Mouse (Mus musculus) intestine, embryonic 14.5 days (tissue): ENCODE data around the gene Pcbd2. TPM values are rescaled to one million over a fixed set of nuclear protein-coding genes. Genes with fewer than 3 reads are reported as not detected.

Experiments used
- ATAC-seq: fragments of 200-750 bp; cut with Nextera tagmentation; replicated peaks from 2 replicates; pipeline ENCODE4 v1.8.0; 2017; ENCODE audit warnings: low read depth, moderate number of reproducible peaks, moderate TSS enrichment, moderate library complexity; ENCODE audit not compliant: low FRiP score, low TSS enrichment
- DNase-seq: peaks from one replicate; pipeline ENCODE4 v3.0.0-alpha.2; 2018; ENCODE audit warnings: low spot score
- H3K27ac ChIP-seq: fragments of 300-500 bp; sonication (generic); 2 replicates; pipeline ENCODE4 v1.5.1; 2014; ENCODE audit warnings: low read depth, mild to moderate bottlenecking, control low read depth
- H3K27me3 ChIP-seq: fragments of 300-500 bp; sonication (generic); replicated peaks from 2 replicates; pipeline ENCODE4 v1.6.1; 2014; ENCODE audit warnings: low read length, control low read depth; ENCODE audit not compliant: control insufficient read depth, insufficient read depth
- H3K36me3 ChIP-seq: fragments of 300-500 bp; sonication (generic); 2 replicates; pipeline ENCODE4 v1.6.1; 2014; ENCODE audit warnings: low read length, control low read depth; ENCODE audit not compliant: control insufficient read depth, insufficient read depth
- H3K4me1 ChIP-seq: fragments of 300-500 bp; sonication (generic); replicated peaks from 2 replicates; pipeline ENCODE4 v1.6.1; 2014; ENCODE audit warnings: low read length, control low read depth, mixed read lengths; ENCODE audit not compliant: control insufficient read depth, insufficient read depth
- H3K4me2 ChIP-seq: fragments of 300-500 bp; sonication (generic); 2 replicates; pipeline ENCODE4 v1.6.1; 2014; ENCODE audit warnings: low read length
- H3K4me3 ChIP-seq: fragments of 300-500 bp; sonication (generic); 2 replicates; pipeline ENCODE4 v1.5.1; 2014; ENCODE audit warnings: low read depth, low read length, control low read depth, mixed read lengths
- H3K9ac ChIP-seq: fragments of 300-500 bp; sonication (generic); 2 replicates; pipeline ENCODE4 v1.6.1; 2014; ENCODE audit warnings: mild to moderate bottlenecking, low read length
- H3K9me3 ChIP-seq: fragments of 300-500 bp; sonication (generic); 2 replicates; pipeline ENCODE4 v1.6.1; 2016; ENCODE audit warnings: low read length, control low read depth; ENCODE audit not compliant: control insufficient read depth
- whole genome bisulfite sequencing: fragments of 180-500 bp; shearing (Covaris S2); extraction: QIAGEN DNeasy Blood & Tissue Kit; methylation state at CpG from one replicate; pipeline ENCODE4 v1.1.7; 2014; 5-methylcytosine and 5-hydroxymethylcytosine counted together
- polyA plus RNA-seq: library from polyadenylated mRNA; unstranded; fragments of >200 nt; fragmentation: Nextera tagmentation; extraction: Ambion mirVana; gene quantifications from 2 replicates; pipeline ENCODE4 v1.2.1, GENCODE M21; 2014

The Pcbd2 gene
- polyA plus RNA-seq, 1 experiment from 2014 or later = 60.1 TPM

GRCm38 (mm10) chr13:55756789-55757188 is 29.6 kb downstream of the Pcbd2 start:
- WGBS = 26% methylated on average over 8 of the region's 8 CpGs

GRCm38 (mm10) chr13:55757645-55758044 is 30.5 kb downstream of the Pcbd2 start:
- no peak overlapping the region for H3K27ac ChIP-seq
- H3K9ac ChIP-seq = no peak overlapping the region
- no peak overlapping the region for H3K4me2 ChIP-seq
- no peak overlapping the region for H3K4me3 ChIP-seq
- WGBS = 79% methylated on average over 6 of the region's 6 CpGs
- H3K27me3 ChIP-seq = no peaks in the 10 kb centered on the region
- ATAC-seq (no peak), DNase-seq (no peak)
- H3K9me3 ChIP-seq = no peaks in the 10 kb centered on the region
- no peaks in the 10 kb centered on the region for H3K36me3 ChIP-seq
- peaks cover 17% of the 10 kb centered on the region for H3K4me1 ChIP-seq

More at GRCm38 (mm10) chr13:55756789-55757188, 29.6 kb downstream of the Pcbd2 start:
- peak overlapping the region; percentile 41 for H3K4me2 ChIP-seq
- H3K27ac ChIP-seq = peak overlapping the region; percentile 47; the same call in 1 of the 2 replicates
- peaks cover 17% of the 10 kb centered on the region for H3K4me1 ChIP-seq
- no peaks in the 10 kb centered on the region for H3K27me3 ChIP-seq
- H3K9ac ChIP-seq = peak overlapping the region; percentile 29; the same call in 1 of the 2 replicates
- peak; percentile 62; the same call in 1 of the 2 replicates for ATAC-seq
- H3K36me3 ChIP-seq = no peaks in the 10 kb centered on the region
- peak; percentile 71 for DNase-seq
- no peaks in the 10 kb centered on the region for H3K9me3 ChIP-seq
- H3K4me3 ChIP-seq = no peak overlapping the region; the same call in 1 of the 2 replicates

DNA sequence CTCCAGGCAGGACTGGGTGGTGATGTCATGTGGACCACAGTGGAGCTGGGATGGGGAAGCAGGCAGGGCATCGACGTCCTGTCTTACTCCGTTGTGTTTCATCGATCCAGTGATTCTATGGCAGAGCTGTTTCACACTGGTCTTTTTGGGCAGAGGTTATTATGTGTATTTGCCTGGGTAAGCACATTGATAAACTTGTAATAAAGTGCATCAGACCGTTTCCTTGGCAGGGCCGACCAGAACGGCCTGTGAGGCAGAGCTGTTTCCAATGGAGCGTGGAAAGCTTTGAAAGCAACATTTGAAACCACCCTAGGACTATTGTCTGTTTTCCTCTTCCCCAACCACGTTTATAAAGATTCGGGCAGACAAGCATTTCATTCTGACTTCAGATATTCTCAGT is 33.4 kb downstream of the Pcbd2 start:
- ATAC-seq (no peak), DNase-seq (no peak)
- H3K36me3 ChIP-seq = no peaks in the 10 kb centered on the region
- no peak overlapping the region for H3K27ac ChIP-seq
- no peaks in the 10 kb centered on the region for H3K27me3 ChIP-seq
- no peak overlapping the region for H3K9ac ChIP-seq
- H3K4me1 ChIP-seq = peaks cover 16% of the 10 kb centered on the region
- no peaks in the 10 kb centered on the region for H3K9me3 ChIP-seq
- no peak overlapping the region for H3K4me2 ChIP-seq
- no peak overlapping the region for H3K4me3 ChIP-seq
- WGBS = 68% methylated on average over 10 of the region's 10 CpGs

DNA sequence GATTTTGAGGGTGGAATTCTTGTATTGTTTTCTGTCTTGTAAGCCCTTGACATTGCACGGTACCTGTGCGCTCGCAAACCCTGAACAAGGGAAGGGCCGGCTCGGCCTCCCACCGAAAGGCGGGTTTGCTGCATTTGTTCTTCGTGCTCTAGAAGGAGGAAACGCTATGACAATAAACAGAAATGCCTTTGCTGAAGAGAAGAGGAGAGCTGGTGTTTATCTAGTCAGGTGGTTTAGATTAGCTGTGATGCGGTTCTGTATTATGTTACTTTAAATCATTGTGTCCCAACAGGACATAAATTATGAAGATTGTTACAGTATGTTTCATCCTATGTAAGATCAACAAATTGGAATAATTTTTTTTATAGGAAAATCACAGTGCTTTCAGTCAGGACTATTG is 34.3 kb downstream of the Pcbd2 start:
- ATAC-seq (no peak), DNase-seq (no peak)
- Histone ChIP-seq H3K9ac (no peak overlapping the region), H3K27ac (0 out of 2 replicates have a peak overlapping the region, but pooled peaks have one; percentile 1), H3K36me3 (no peaks in the 10 kb centered on the region), H3K4me3 (no peak overlapping the region), H3K27me3 (no peaks in the 10 kb centered on the region), H3K9me3 (no peaks in the 10 kb centered on the region), H3K4me1 (peaks cover 10% of the 10 kb centered on the region), H3K4me2 (no peak overlapping the region)
- WGBS = 36% methylated on average over 10 of the region's 10 CpGs

GRCm38 (mm10) chr13:55774352-55774751 is 47.2 kb downstream of the Pcbd2 start:
- peaks cover 7% of the 10 kb centered on the region; the same call in 1 of the 2 replicates for H3K4me1 ChIP-seq
- no peak for ATAC-seq
- no peaks in the 10 kb centered on the region for H3K9me3 ChIP-seq
- no peak overlapping the region for H3K4me3 ChIP-seq
- no peak overlapping the region for H3K9ac ChIP-seq
- no peak for DNase-seq
- H3K27ac ChIP-seq = no peak overlapping the region
- H3K4me2 ChIP-seq = no peak overlapping the region
- no peaks in the 10 kb centered on the region for H3K27me3 ChIP-seq
- WGBS = 83% methylated on average over 7 of the region's 7 CpGs
- H3K36me3 ChIP-seq = no peaks in the 10 kb centered on the region

DNA sequence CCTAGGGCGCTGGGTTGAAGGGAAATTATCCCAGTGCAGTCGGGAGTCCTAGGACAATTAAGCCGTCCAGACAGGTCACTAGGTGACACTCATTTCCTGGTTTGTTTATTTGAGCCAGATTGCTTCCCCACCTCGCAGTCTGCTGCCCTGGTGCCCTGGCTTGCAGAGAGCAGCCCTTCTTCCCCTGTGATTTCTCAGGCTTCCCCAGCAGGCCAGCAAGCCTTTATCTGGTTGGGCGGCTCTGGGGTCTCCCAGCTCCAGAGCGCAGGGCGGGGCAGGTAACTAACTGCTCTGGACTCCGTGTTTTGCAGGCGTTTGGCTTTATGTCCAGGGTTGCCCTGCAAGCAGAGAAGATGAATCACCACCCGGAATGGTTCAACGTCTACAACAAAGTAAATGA is 47.9 kb downstream of the Pcbd2 start:
- DNase-seq (no peak), ATAC-seq (no peak)
- H3K27ac ChIP-seq = no peak overlapping the region
- H3K9me3 ChIP-seq = no peaks in the 10 kb centered on the region
- WGBS = 16% methylated on average over 11 of the region's 11 CpGs
- peaks cover 7% of the 10 kb centered on the region; the same call in 1 of the 2 replicates for H3K4me1 ChIP-seq
- no peak overlapping the region for H3K9ac ChIP-seq
- no peak overlapping the region for H3K4me3 ChIP-seq
- H3K36me3 ChIP-seq = no peaks in the 10 kb centered on the region
- no peaks in the 10 kb centered on the region for H3K27me3 ChIP-seq
- H3K4me2 ChIP-seq = no peak overlapping the region

DNA sequence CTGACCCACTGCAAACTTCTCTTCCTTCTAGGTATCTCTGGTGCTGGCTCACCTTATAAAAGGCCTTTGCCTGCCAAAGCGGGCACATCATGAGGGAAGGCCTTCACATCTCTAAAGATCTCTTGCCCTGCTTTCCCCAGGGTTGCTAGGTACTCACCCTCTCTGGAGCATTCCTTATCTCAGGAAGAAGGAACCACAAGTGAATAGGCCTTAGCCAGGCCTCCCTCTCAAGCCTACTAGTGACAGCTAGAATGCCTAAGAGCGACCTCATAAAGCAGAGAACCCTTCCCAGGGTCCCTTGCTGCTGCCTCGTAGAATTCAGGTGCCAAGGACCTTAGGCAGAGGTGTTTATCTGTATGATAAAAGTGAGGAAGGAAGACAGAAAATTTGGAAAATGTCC is 57.1 kb downstream of the Pcbd2 start, which contains the start of gene Catsper3:
Gene Catsper3 (plus strand): TSS at position 301 of the 400 bp plus-strand sequence.
- H3K36me3 ChIP-seq = no peaks in the 10 kb centered on the region
- H3K4me2 ChIP-seq = no peak within 1 kb of the TSS
- 0 out of 2 replicates have a peak, but pooled peaks cover 3% of the 10 kb centered on the region for H3K4me1 ChIP-seq
- no peak within 1 kb of the TSS for H3K27ac ChIP-seq
- ATAC-seq = no peak
- no peaks in the 10 kb centered on the region for H3K9me3 ChIP-seq
- H3K4me3 ChIP-seq = no peak within 1 kb of the TSS
- WGBS = 82% methylated on average over 3 of the region's 3 CpGs
- no peak for DNase-seq
- H3K9ac ChIP-seq = no peak within 1 kb of the TSS
- no peaks in the 10 kb centered on the region for H3K27me3 ChIP-seq

GRCm38 (mm10) chr13:55786120-55786519 is 59.0 kb downstream of the Pcbd2 start:
- H3K27me3 ChIP-seq = no peaks in the 10 kb centered on the region
- DNase-seq (no peak), ATAC-seq (no peak)
- 62% methylated on average over 11 of the region's 11 CpGs for WGBS
- H3K36me3 ChIP-seq = no peaks in the 10 kb centered on the region
- H3K4me3 ChIP-seq = no peak overlapping the region
- H3K9ac ChIP-seq = no peak overlapping the region
- H3K9me3 ChIP-seq = no peaks in the 10 kb centered on the region
- H3K27ac ChIP-seq = no peak overlapping the region
- 0 out of 2 replicates have a peak, but pooled peaks cover 3% of the 10 kb centered on the region for H3K4me1 ChIP-seq
- no peak overlapping the region for H3K4me2 ChIP-seq

DNA sequence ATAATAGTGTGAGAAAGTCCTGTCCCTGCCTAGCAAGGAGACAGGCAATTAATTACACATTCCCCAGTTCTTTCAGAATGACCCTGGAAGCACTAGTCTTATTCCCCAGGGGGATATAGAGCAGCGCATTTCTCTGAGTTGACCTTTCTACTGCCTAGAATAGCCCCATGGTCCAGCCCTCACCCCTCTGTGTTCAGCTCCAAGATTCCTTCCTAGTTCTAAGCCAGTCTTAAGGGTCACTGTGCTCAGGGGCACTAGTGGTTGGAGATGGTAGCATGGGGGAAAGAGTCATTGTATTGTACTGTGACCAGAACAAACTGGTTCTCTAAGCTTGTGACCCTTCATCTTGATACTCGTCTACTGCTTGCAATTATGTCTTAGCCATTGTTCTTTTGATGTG is 74.1 kb downstream of the Pcbd2 start:
- no peaks in the 10 kb centered on the region for H3K4me1 ChIP-seq
- no peak overlapping the region for H3K4me2 ChIP-seq
- H3K27ac ChIP-seq = no peak overlapping the region
- no peaks in the 10 kb centered on the region for H3K9me3 ChIP-seq
- H3K4me3 ChIP-seq = no peak overlapping the region
- 76% methylated on average over 2 of the region's 2 CpGs for WGBS
- H3K27me3 ChIP-seq = no peaks in the 10 kb centered on the region
- ATAC-seq = no peak
- H3K9ac ChIP-seq = no peak overlapping the region
- DNase-seq = no peak
- no peaks in the 10 kb centered on the region for H3K36me3 ChIP-seq
